Mouse (Mus musculus) heart, embryonic 10.5 days (tissue): Measurements from ENCODE around the gene 5430427O19Rik. TPM values are rescaled to one million over a fixed set of nuclear protein-coding genes. Genes with fewer than 3 reads are reported as not detected.

Experiments used
- DNase-seq: peaks from one replicate; pipeline ENCODE4 v3.0.0-alpha.2; 2017; ENCODE audit warnings: low spot score
- H3K27ac ChIP-seq: fragments of 300-500 bp; sonication (generic); 2 replicates; pipeline ENCODE4 v1.5.1; 2016; ENCODE audit warnings: mild to moderate bottlenecking
- H3K27me3 ChIP-seq: fragments of 300-500 bp; sonication (generic); 2 replicates; pipeline ENCODE4 v1.6.1; 2016; ENCODE audit warnings: mild to moderate bottlenecking; ENCODE audit not compliant: poor library complexity, insufficient read depth, severe bottlenecking
- H3K36me3 ChIP-seq: fragments of 300-500 bp; sonication (generic); 2 replicates; pipeline ENCODE4 v1.6.1; 2016; ENCODE audit warnings: mild to moderate bottlenecking, moderate library complexity
- H3K4me1 ChIP-seq: fragments of 300-500 bp; sonication (generic); 2 replicates; pipeline ENCODE4 v1.6.1; 2016; ENCODE audit warnings: mild to moderate bottlenecking
- H3K4me3 ChIP-seq: fragments of 300-500 bp; sonication (generic); 2 replicates; pipeline ENCODE4 v1.5.1; 2016; ENCODE audit warnings: mild to moderate bottlenecking, moderate library complexity
- H3K9me3 ChIP-seq: fragments of 300-500 bp; sonication (generic); 2 replicates; pipeline ENCODE4 v1.6.1; 2016; ENCODE audit warnings: mild to moderate bottlenecking, moderate library complexity
- WGBS: fragments of 180-500 bp; shearing (Covaris S2); methylation state at CpG from one replicate; pipeline ENCODE4 v1.1.7; 2016; 5-methylcytosine and 5-hydroxymethylcytosine counted together
- polyA plus RNA-seq: library from polyadenylated mRNA; unstranded; fragments of >200 nt; fragmentation: Nextera tagmentation; extraction: Ambion mirVana; gene quantifications from 2 replicates; pipeline ENCODE4 v1.2.1, GENCODE M21; 2016

5430427O19Rik gene
- polyA plus RNA-seq, 1 experiment from 2014 or later = 0.11 TPM

GRCm38 (mm10) chrX:85886651-85887050, 16.5 kb downstream of the 5430427O19Rik start:
- H3K27ac ChIP-seq = peak overlapping the region; percentile 70; the same call in 1 of the 2 replicates
- no peak overlapping the region for H3K4me3 ChIP-seq
- WGBS = 28% methylated on average over 5 of the region's 5 CpGs
- DNase-seq = peak; percentile 72
- H3K27me3 ChIP-seq = no peaks in the 10 kb centered on the region
- no peaks in the 10 kb centered on the region for H3K36me3 ChIP-seq
- H3K4me1 ChIP-seq = no peaks in the 10 kb centered on the region
- no peaks in the 10 kb centered on the region for H3K9me3 ChIP-seq

- Histone ChIP-seq H3K4me3 (no peak overlapping the region), H3K36me3 (no peaks in the 10 kb centered on the region), H3K27ac (no peak overlapping the region), H3K27me3 (no peaks in the 10 kb centered on the region), H3K9me3 (no peaks in the 10 kb centered on the region), H3K4me1 (no peaks in the 10 kb centered on the region)
- DNase-seq = no peak
- WGBS = 48% methylated on average over 1 of the region's 1 CpGs
Observed at GRCm38 (mm10) chrX:85901195-85901594, 31.0 kb downstream of the 5430427O19Rik start.

GRCm38 (mm10) chrX:85919034-85919433, 48.9 kb downstream of the 5430427O19Rik start:
- 31% methylated on average over 3 of the region's 3 CpGs for WGBS
- Histone ChIP-seq H3K9me3 (no peaks in the 10 kb centered on the region), H3K27me3 (no peaks in the 10 kb centered on the region), H3K4me3 (no peak overlapping the region), H3K36me3 (no peaks in the 10 kb centered on the region), H3K27ac (no peak overlapping the region), H3K4me1 (no peaks in the 10 kb centered on the region)
- no peak for DNase-seq

DNA sequence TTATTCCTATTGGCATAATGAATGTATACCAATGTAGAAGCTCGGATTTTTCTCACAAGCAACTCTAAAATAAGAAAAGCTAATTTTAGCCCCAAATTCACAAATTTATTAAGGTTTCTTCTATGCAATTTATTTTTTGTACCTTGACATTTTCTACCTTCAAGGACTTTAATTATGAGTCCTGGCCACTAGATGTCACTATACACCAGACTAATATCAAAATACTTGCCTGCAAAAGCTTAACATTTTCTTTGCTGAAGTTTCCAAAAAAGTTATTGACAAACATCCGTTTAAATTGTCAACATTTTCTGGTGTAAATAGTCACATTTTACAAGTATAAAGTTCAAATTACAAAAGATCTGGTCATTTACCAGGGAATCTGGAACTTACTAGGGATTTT, 62.8 kb downstream of the 5430427O19Rik start:
- Histone ChIP-seq H3K4me3 (no peak overlapping the region), H3K27me3 (no peaks in the 10 kb centered on the region), H3K36me3 (no peaks in the 10 kb centered on the region), H3K4me1 (no peaks in the 10 kb centered on the region), H3K27ac (no peak overlapping the region), H3K9me3 (no peaks in the 10 kb centered on the region)
- no peak for DNase-seq
- 10% methylated on average over 2 of the region's 2 CpGs for WGBS

Other genes starting within 250 kb of the 5430427O19Rik start
- gene Gk, start 93.5 kb upstream of the 5430427O19Rik start, polyA plus RNA-seq = 11.4 and 16.2 TPM in 2 replicates
- gene Samt3, start 173.8 kb downstream of the 5430427O19Rik start, polyA plus RNA-seq = not detected in 2 replicates